Comparison of ENCODE assay signal across 13 mouse cellular contexts in the genomic region with DNA sequence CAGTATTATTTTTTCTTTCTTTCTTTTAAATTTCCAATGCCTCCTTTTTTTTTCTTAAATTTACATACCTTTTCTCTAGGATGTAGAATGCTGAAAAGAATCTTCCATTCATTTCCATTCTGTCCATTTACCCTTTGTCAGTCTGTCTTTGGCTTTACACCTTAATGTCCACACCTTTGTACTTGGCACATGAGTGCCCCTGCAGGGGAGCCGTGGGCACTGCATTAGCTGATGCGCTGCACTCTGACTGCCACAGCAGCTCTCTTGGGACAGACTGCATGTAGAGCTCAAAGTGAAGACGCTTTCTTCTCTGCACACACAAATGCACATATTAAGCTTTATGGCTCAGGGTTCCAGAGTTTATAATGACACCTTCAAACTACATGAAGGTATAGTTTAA.
DNase-seq lines count a peak whose midpoint lies in the region; TF ChIP-seq lines count a peak whose summit lies in the region.
"Had no signal": no experiment of that assay in that cellular context is flagged by ENCODE, and none has a peak within 500 bp of the region (broad histone marks: within the 10 kb centered on the region; RNA-seq: fewer than 3 reads in every experiment).

No protein-coding gene starts in this region.

- H3K27ac ChIP-seq in layer of hippocampus, adult 2 months, result no peak overlapping the region
- H3K27ac ChIP-seq in thymus, adult 2 months (ENCODE audit: control insufficient read depth, insufficient read depth, low read length), result no peak overlapping the region
- H3K27ac ChIP-seq: limb, embryonic 15.5 days had no signal

- no peaks in the 10 kb centered on the region for H3K27me3 ChIP-seq in thymus, adult 2 months (ENCODE audit: control insufficient read depth, insufficient read depth, low read length)
- H3K27me3 ChIP-seq: limb, embryonic 15.5 days had no signal

- no peak overlapping the region for H3K4me3 ChIP-seq in layer of hippocampus, adult 2 months
- no peak overlapping the region for H3K4me3 ChIP-seq in thymus, adult 2 months (ENCODE audit: control insufficient read depth, insufficient read depth, low read length)
- H3K4me3 ChIP-seq: limb, embryonic 15.5 days; myocyte had no signal

- DNase-seq in cerebellum, postnatal 36 days, result peak; percentile 2
- no peak for DNase-seq in cerebellum, adult 9-10 months
- no peak for DNase-seq in layer of hippocampus, adult 2 months (ENCODE audit: low spot score in 2 of 2)
- no peak for DNase-seq in layer of hippocampus, adult 8-10 months (ENCODE audit: low spot score in 2 of 2)
- peak; percentile 26 for DNase-seq in thymus, postnatal 4 days
- DNase-seq in thymus, adult 2 months, result no peak
- DNase-seq in testis, postnatal 10 days (ENCODE audit: low spot score), result peak; percentile 44
- DNase-seq in spleen, postnatal 4 days (ENCODE audit: low spot score in 2 of 2), result no peak
- DNase-seq: adrenal gland, postnatal 14 days; right cerebral cortex, postnatal 25 days; thymus, postnatal 14 days had no signal

- no peaks in the 10 kb centered on the region for H3K4me1 ChIP-seq in thymus, adult 2 months (replicated peaks; ENCODE audit: control insufficient read depth, insufficient read depth, low read length)
- H3K4me1 ChIP-seq: limb, embryonic 15.5 days had no signal

- no peaks in the 10 kb centered on the region for H3K36me3 ChIP-seq in thymus, adult 2 months (ENCODE audit: control insufficient read depth, insufficient read depth, low read length)
- H3K36me3 ChIP-seq: limb, embryonic 15.5 days had no signal

- TF ChIP-seq CTCF in layer of hippocampus, adult 2 months (conservative IDR thresholded peaks at IDR 0.05), result peak; percentile 57
- TF ChIP-seq CTCF in thymus, adult 2 months (IDR thresholded peaks at IDR 0.05; ENCODE audit: borderline replicate concordance, control insufficient read depth, extremely low read depth, insufficient read depth, low read length, poor library complexity), result no peak

- 67% methylated on average over 3 of the region's 3 CpGs for WGBS in thymus, adult 2 months

- TF ChIP-seq POLR2A in thymus, adult 2 months (IDR thresholded peaks at IDR 0.05; ENCODE audit: control insufficient read depth, extremely low read depth, insufficient read depth, low read length, poor library complexity), result no peak

Comparison
In these comparisons a context has a peak if more than half of its experiments do, and no peak if none do; other contexts are left out.
1. DNase-seq: peak in cerebellum, postnatal 36 days (2 of 2), thymus, postnatal 4 days (single experiment) and testis, postnatal 10 days (single experiment); none in cerebellum, adult 9-10 months (single experiment), layer of hippocampus, adult 2 months (0 of 2), layer of hippocampus, adult 8-10 months (0 of 2), thymus, adult 2 months (single experiment) and spleen, postnatal 4 days (0 of 2).